Mouse (Mus musculus): ENCODE results near the gene Sft2d2.
A peak's percentile ranks its signal among the peaks of the same experiment; 100 is the strongest.

The Sft2d2 gene

DNA sequence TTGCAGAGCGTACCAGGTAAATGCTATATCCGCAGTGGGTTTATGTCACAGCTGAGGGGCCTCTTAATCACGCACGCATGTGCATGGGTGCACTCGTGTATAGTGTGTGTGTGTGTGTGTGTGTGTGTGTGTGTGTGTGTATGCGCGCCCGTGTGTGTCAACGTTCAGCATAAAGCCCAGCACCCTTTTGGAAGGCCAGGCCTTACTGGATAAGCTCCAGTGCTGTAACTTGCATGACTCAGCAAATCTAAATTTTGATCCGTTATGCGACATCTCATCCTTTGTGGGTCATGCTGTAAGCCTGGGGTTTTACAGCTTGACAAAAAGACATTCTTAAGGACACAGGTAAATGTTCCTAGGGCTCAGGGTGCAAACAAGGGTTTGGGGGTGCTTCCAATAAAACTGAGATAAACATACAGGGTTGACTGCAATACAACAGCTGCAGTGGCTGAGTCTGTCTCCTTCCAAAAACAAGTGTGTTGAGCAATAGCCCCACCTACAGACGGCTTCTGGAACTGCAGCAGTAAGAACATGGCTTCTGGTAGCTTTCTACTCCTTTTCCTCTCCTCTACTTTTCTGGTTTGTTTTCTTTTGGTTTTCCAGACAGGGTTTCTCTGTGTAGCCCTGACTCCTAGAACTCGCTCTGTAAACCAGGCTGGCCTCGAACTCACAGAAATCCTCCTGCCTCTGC is 61.9 kb downstream of the Sft2d2 start:
- peak; percentile 81 for DNase-seq

DNA sequence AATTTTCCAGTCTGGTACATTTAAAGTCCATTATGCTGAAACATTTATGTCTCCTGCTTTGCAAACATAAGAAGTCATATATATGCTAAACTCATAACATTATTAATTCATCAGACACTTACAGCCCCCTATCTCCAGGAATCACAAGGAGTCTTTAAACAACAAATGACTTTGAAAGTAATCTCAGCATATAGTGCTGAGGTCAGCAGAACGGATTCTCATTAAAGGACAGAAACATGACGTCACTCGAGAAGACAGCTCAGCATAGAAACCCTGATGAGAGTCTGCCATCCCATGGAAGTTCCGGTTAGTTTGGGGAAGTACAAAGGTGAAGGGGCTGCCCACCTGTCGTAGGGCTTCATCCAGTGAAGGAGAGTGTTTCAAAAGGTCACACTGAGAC is 64.7 kb downstream of the Sft2d2 start:
- DNase-seq, result no peak
